Mouse (Mus musculus) lung, adult 10 weeks (tissue): ENCODE results near the gene Ceacam12. TPM values are rescaled to one million over a fixed set of nuclear protein-coding genes. Genes with fewer than 3 reads are reported as not detected.

ENCODE experiments used
- polyA plus RNA-seq: library from polyadenylated mRNA; stranded (reverse); fragments of 350-450 nt; fragmentation: Illumina TruSeq; extraction: RNeasy Lipid Tissue Mini Kit (QIAGEN cat#74804); gene quantifications from one replicate; pipeline ENCODE4 v1.2.3, GENCODE M21; 2014; ENCODE audit warnings: low read depth, low replicate concordance; ENCODE audit not compliant: insufficient read depth

Gene Ceacam12
- not detected for polyA plus RNA-seq

DNA sequence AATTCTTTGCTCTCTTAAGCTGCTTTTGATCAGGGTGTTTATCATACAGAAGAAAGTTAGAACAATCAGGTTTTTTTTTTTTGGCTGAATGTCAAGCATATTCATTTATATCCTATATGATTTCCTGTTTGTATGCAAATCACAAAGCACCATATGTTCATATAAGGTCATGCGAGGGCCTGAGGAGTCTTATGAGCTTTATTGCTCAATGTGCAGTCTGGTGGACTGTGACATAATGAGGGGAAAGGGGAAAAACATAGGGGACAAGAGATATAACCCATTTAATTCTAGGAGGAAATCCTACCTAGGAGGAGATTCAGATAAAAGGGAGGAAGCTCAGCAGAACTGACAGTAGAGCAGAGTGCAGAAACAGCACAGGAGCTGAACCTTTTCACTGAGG, at the start of gene Ceacam12:
Gene Ceacam12, plus strand, starts transcription at position 301 of the 400 bp plus-strand sequence.

Other genes starting within 250 kb of the Ceacam12 start
- gene Gm5155, start 194.2 kb upstream of the Ceacam12 start, polyA plus RNA-seq: not detected
- not detected for gene Ceacam11, start 93.8 kb upstream of the Ceacam12 start, polyA plus RNA-seq
- gene Ceacam13, start 56.0 kb upstream of the Ceacam12 start, polyA plus RNA-seq: not detected
- gene Igfl3, start 110.6 kb downstream of the Ceacam12 start, polyA plus RNA-seq: not detected
- gene Mill1, start 179.4 kb downstream of the Ceacam12 start, polyA plus RNA-seq: not detected